Mouse (Mus musculus) brain, embryonic 14.5 days (tissue): Measurements from ENCODE around the gene Tsacc.

ENCODE experiments used
- CTCF ChIP-seq: fragments of 200-500 bp; IDR thresholded peaks from 2 replicates; pipeline ENCODE4 v1.5.1; 2012; ENCODE audit warnings: inconsistent platforms, mild to moderate bottlenecking, moderate library complexity, borderline replicate concordance; ENCODE audit not compliant: insufficient read depth, insufficient read length; ENCODE audit errors: extremely low read depth
- POLR2A ChIP-seq: fragments of 200-500 bp; IDR thresholded peaks from 2 replicates; pipeline ENCODE4 v1.6.1; 2012; ENCODE audit warnings: mild to moderate bottlenecking, inconsistent platforms, borderline replicate concordance; ENCODE audit not compliant: poor library complexity, insufficient read depth, insufficient read length, severe bottlenecking; ENCODE audit errors: extremely low read depth

DNA sequence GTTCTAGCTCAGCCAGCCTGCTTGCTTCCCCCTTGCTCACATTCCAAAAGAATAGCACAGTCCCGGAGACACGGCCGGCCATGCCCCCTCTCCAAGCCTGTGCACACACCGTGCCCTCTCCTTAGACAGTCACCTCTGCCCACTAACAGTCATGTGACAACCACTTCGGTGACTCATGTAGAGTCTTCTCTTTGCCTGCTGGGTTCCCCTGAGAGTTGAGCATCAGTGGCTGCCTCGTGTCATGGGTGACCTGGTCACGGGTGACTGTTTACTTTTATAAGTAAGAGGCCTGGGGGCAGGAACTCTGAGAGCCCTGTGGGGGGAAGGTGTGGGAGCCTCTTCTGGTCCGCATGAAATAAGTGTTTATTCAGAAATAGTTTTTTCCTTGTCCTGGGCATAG, 62.8 kb downstream of the Tsacc start:
- TF ChIP-seq POLR2A (no peak), CTCF (no peak)
